Mouse (Mus musculus) ES-Bruce4 (cell line): Measurements from ENCODE around the gene Gnl1. TPM values are rescaled to one million over a fixed set of nuclear protein-coding genes. Genes with fewer than 3 reads are reported as not detected.
A peak's percentile ranks its signal among the peaks of the same experiment; 100 is the strongest.

Experiments used
- H3K27ac ChIP-seq: 2 replicates; pipeline ENCODE4 v1.5.1; 2012; ENCODE audit warnings: low read length, inconsistent platforms; ENCODE audit not compliant: insufficient read depth
- H3K27me3 ChIP-seq: 2 replicates; pipeline ENCODE4 v1.6.1; 2012; ENCODE audit warnings: mild to moderate bottlenecking, low read length, inconsistent platforms; ENCODE audit not compliant: control insufficient read depth, poor library complexity, insufficient read depth, severe bottlenecking
- H3K36me3 ChIP-seq: 2 replicates; pipeline ENCODE4 v1.6.1; 2012; ENCODE audit warnings: inconsistent platforms, mild to moderate bottlenecking, low read length, moderate library complexity; ENCODE audit not compliant: control insufficient read depth, poor library complexity, insufficient read depth, severe bottlenecking
- H3K4me1 ChIP-seq: one replicate; pipeline ENCODE4 v1.8.1; 2011; ENCODE audit warnings: low read length; ENCODE audit not compliant: control insufficient read depth, insufficient read depth
- H3K4me3 ChIP-seq: 2 replicates; pipeline ENCODE4 v1.5.1; 2011; ENCODE audit warnings: low read depth, mild to moderate bottlenecking, low read length
- H3K9ac ChIP-seq: 2 replicates; pipeline ENCODE4 v1.6.1; 2012; ENCODE audit warnings: low read depth, mild to moderate bottlenecking, inconsistent platforms; ENCODE audit not compliant: poor library complexity, severe bottlenecking
- H3K9me3 ChIP-seq: replicated peaks from 2 replicates; pipeline ENCODE4 v1.6.1; 2012; ENCODE audit warnings: mild to moderate bottlenecking, low read length, inconsistent platforms; ENCODE audit not compliant: control insufficient read depth, poor library complexity, insufficient read depth, severe bottlenecking
- CTCF ChIP-seq: IDR thresholded peaks from one replicate; pipeline ENCODE4 v1.8.1; 2011; ENCODE audit warnings: low read depth, low read length
- EP300 ChIP-seq: IDR thresholded peaks from 2 replicates; pipeline ENCODE4 v1.6.1; 2011; ENCODE audit warnings: low read depth, low read length; ENCODE audit not compliant: insufficient read depth
- POLR2A ChIP-seq: IDR thresholded peaks from one replicate; pipeline ENCODE4 v1.8.1; 2011; ENCODE audit warnings: low read length; ENCODE audit not compliant: insufficient read depth
- polyA plus RNA-seq: library from polyadenylated mRNA; stranded (reverse); fragments of >200 nt; gene quantifications from 2 replicates; pipeline ENCODE4 v1.2.4, GENCODE M21; 2011; ENCODE audit warnings: low read depth; ENCODE audit not compliant: missing spikeins, insufficient read depth, insufficient read length

Gnl1 gene
- polyA plus RNA-seq, 1 experiment: 37.0 TPM

- Histone ChIP-seq H3K27ac (peak overlapping the region; percentile 32; the same call in 1 of the 2 replicates), H3K9ac (peak overlapping the region; percentile 8), H3K9me3 (no peaks in the 10 kb centered on the region), H3K4me1 (no peaks in the 10 kb centered on the region), H3K36me3 (peaks cover 14% of the 10 kb centered on the region; the same call in 1 of the 2 replicates), H3K4me3 (peak overlapping the region; percentile 55), H3K27me3 (no peaks in the 10 kb centered on the region)
- TF ChIP-seq POLR2A (no peak), CTCF (no peak), EP300 (no peak)
These were observed 12.1 kb downstream of the Gnl1 start for GRCm38 (mm10) chr17:35991781-35992180.

GRCm38 (mm10) chr17:35993675-35994074, 14.0 kb downstream of the Gnl1 start:
- Histone ChIP-seq H3K36me3 (peaks cover 5% of the 10 kb centered on the region; the same call in 1 of the 2 replicates), H3K9me3 (no peaks in the 10 kb centered on the region), H3K4me1 (no peaks in the 10 kb centered on the region), H3K27ac (no peak overlapping the region), H3K9ac (no peak overlapping the region), H3K27me3 (no peaks in the 10 kb centered on the region), H3K4me3 (0 out of 2 replicates have a peak overlapping the region, but pooled peaks have one; percentile 13)
- TF ChIP-seq CTCF: peak; percentile 100
- 0 out of 2 replicates have a peak, but pooled peaks have one; percentile 41 for TF ChIP-seq EP300
- TF ChIP-seq POLR2A: no peak

- Histone ChIP-seq H3K27ac (no peak overlapping the region), H3K4me3 (peak overlapping the region; percentile 95), H3K36me3 (no peaks in the 10 kb centered on the region), H3K27me3 (no peaks in the 10 kb centered on the region), H3K4me1 (no peaks in the 10 kb centered on the region), H3K9ac (peak overlapping the region; percentile 79), H3K9me3 (0 out of 2 replicates have a peak, but pooled peaks cover 2% of the 10 kb centered on the region)
- TF ChIP-seq CTCF (no peak), POLR2A (peak; percentile 74), EP300 (no peak)
These were observed 14.7 kb downstream of the Gnl1 start for GRCm38 (mm10) chr17:35994175-35994878.

GRCm38 (mm10) chr17:35994879-35995240, 15.2 kb downstream of the Gnl1 start:
- 0 out of 2 replicates have a peak, but pooled peaks cover 6% of the 10 kb centered on the region for H3K9me3 ChIP-seq
- H3K36me3 ChIP-seq: no peaks in the 10 kb centered on the region
- H3K27me3 ChIP-seq: no peaks in the 10 kb centered on the region
- TF ChIP-seq CTCF (no peak), EP300 (no peak), POLR2A (no peak)
- H3K4me1 ChIP-seq: no peaks in the 10 kb centered on the region
- peak overlapping the region; percentile 95 for H3K4me3 ChIP-seq
- H3K27ac ChIP-seq: no peak overlapping the region
- peak overlapping the region; percentile 79 for H3K9ac ChIP-seq

DNA sequence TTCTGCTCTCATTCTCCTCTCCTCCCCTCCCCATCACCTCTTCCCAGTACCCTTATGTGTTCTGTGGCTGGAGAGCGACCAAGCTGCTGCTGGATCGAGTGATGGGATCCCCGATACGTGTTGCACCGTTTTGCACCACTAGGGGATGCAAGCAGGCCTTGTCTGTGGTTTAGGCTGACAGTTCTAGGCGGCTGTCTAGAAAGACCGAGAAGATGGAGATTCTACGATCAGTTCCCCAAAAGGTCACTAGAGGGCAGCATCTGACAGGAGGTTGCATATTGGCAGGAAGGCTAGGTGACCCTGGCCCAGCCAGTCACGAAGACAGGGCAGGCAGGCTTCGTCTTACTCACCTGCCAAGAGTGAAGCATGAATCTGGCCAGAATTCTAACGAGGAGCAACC, 17.3 kb downstream of the Gnl1 start:
- Histone ChIP-seq H3K27ac (no peak overlapping the region), H3K9ac (no peak overlapping the region), H3K4me3 (no peak overlapping the region)

More for the DNA sequence above, 17.3 kb downstream of the Gnl1 start:
- Histone ChIP-seq H3K36me3 (peaks cover 3% of the 10 kb centered on the region; the same call in 1 of the 2 replicates), H3K27me3 (no peaks in the 10 kb centered on the region), H3K4me1 (no peaks in the 10 kb centered on the region), H3K9me3 (peaks cover 23% of the 10 kb centered on the region)
- peak; percentile 26; the same call in 1 of the 2 replicates for TF ChIP-seq EP300
- TF ChIP-seq CTCF: peak; percentile 92
- no peak for TF ChIP-seq POLR2A
